Mouse (Mus musculus): Measurements from ENCODE around the gene Stambpl1. TPM values are rescaled to one million over a fixed set of nuclear protein-coding genes. Genes with fewer than 3 reads are reported as not detected.
A peak's percentile ranks its signal among the peaks of the same experiment; 100 is the strongest.
"Not testable (repeated sequence)": the region's sequence is repeated elsewhere in the genome, so short reads cannot be mapped to it uniquely, and the experiment has no call there.

The Stambpl1 gene
- polyA plus RNA-seq, 1 experiment from 2014 or later: 30.0 TPM

DNA sequence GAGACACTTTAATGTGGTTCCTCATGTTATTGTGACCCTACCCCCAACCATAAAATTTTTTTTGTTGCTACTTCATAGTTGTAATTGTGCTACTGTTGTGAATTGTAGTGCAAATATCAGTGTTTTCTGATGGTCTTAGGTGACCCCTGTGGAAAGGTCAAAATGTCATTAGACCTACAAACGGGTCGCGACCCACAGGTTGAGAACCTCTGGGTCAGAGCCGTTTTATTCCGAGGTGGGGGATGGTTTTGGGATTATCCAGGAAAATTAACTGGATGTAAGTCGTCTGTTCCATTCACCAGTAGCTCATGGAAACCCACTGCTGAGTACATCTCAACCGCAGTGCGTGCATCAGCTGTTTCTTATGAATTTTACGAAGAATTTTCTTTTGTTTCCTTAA lies 1.7 kb downstream of the Stambpl1 start:
- peak overlapping the region; percentile 64 for H3K4me2 ChIP-seq (ENCODE audit: low read length)
- H3K9ac ChIP-seq (ENCODE audit: low read depth, low read length): no peak overlapping the region
- H3K4me3 ChIP-seq (ENCODE audit: low read length): peak overlapping the region; percentile 84
- peaks cover 10% of the 10 kb centered on the region for H3K4me1 ChIP-seq (ENCODE audit: control insufficient read depth, insufficient read depth, low read depth, low read length)
- no peak overlapping the region for H3K27ac ChIP-seq (ENCODE audit: low read depth, low read length)
- 66% methylated on average over 9 of the region's 9 CpGs for WGBS
- H3K36me3 ChIP-seq (ENCODE audit: control insufficient read depth, insufficient read depth, low read length): no peaks in the 10 kb centered on the region
- H3K27me3 ChIP-seq (replicated peaks; ENCODE audit: control insufficient read depth, insufficient read depth, low read length): no peaks in the 10 kb centered on the region
- H3K9me3 ChIP-seq (ENCODE audit: control insufficient read depth, low read length): no peaks in the 10 kb centered on the region
- ATAC-seq: no peak

DNA sequence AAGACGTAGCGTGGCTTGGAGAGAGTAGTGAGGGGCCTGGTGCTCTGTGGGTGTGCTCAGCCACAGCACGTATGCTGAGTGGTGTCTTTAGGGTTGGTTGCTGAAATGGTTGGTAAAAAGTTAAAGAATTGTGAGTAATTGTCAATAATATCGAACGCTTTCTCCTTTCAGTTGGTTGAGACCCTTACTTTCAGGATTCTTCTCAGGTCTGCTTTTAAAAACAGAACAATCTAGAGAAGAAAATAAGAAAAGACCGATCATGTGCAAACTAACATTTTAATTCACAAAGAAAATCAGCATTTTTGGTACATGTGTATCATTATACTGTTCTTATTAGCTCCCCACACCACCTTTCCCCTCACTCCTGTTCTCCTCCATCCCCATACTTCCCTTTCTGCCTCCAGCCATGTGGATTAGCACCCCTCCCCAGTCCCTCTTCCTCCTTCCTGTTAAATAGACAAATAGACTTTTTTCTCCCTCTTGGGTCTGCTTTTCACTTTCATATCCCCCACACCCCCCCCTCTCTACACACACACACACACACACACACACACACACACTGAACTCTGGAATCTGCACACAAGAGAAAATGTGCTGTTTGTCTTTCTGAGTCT lies 2.2 kb downstream of the Stambpl1 start:
- Histone ChIP-seq H3K4me3 (ENCODE audit: low read length) (peak overlapping the region; percentile 84), H3K9ac (ENCODE audit: low read depth, low read length) (no peak overlapping the region), H3K27ac (ENCODE audit: low read depth, low read length) (no peak overlapping the region), H3K36me3 (ENCODE audit: control insufficient read depth, insufficient read depth, low read length) (no peaks in the 10 kb centered on the region), H3K4me2 (ENCODE audit: low read length) (peak overlapping the region; percentile 64), H3K27me3 (replicated peaks; ENCODE audit: control insufficient read depth, insufficient read depth, low read length) (no peaks in the 10 kb centered on the region), H3K4me1 (ENCODE audit: control insufficient read depth, insufficient read depth, low read depth, low read length) (peaks cover 10% of the 10 kb centered on the region), H3K9me3 (ENCODE audit: control insufficient read depth, low read length) (no peaks in the 10 kb centered on the region)
- 90% methylated on average over 6 of the region's 6 CpGs for WGBS
- ATAC-seq: no peak

DNA sequence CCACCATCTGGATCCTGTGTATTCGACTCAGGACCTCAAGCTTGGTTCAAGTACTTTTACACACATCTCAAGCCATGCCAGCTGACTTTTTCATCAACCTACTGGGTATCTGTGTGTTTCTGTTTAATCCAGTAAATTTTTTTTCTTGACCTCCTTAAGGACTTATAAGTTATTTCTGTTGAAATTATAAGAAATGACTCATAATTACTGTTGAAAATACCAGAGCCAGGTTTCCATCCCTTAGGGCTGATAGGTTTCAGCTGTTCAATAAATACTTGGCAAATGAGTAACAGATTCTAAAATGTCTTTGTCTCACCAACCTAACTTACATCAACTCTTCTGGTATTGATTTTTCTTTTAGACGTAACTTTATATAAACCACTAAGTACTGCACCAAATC lies 3.0 kb downstream of the Stambpl1 start:
- Histone ChIP-seq H3K36me3 (ENCODE audit: control insufficient read depth, insufficient read depth, low read length) (no peaks in the 10 kb centered on the region), H3K9ac (ENCODE audit: low read depth, low read length) (no peak overlapping the region), H3K27ac (ENCODE audit: low read depth, low read length) (no peak overlapping the region), H3K4me3 (ENCODE audit: low read length) (no peak overlapping the region), H3K4me2 (ENCODE audit: low read length) (no peak overlapping the region), H3K9me3 (ENCODE audit: control insufficient read depth, low read length) (no peaks in the 10 kb centered on the region), H3K4me1 (ENCODE audit: control insufficient read depth, insufficient read depth, low read depth, low read length) (peaks cover 10% of the 10 kb centered on the region), H3K27me3 (replicated peaks; ENCODE audit: control insufficient read depth, insufficient read depth, low read length) (no peaks in the 10 kb centered on the region)
- no peak for ATAC-seq
- 80% methylated on average over 2 of the region's 2 CpGs for WGBS

DNA sequence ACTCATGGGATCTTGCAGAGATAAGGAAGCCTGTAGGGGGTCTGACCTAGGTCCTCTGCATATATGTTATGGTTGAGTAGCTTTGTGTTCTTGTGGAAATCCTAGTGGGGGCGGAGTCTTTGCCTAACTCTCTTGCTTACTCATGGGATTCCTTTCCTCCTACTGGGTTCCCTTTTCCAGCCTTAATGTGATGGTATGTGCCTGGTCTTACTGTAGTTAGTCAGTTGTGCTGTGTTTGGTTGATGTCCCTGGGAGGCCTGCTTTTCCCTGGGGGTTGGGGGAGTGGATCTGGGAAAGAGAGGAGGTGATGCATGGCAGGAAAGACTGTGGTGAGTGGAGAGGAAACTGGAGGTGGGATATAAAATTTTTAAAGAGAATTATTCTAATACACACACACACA lies 6.0 kb downstream of the Stambpl1 start:
- no peak overlapping the region for H3K4me3 ChIP-seq (ENCODE audit: low read length)
- peaks cover 6% of the 10 kb centered on the region for H3K4me1 ChIP-seq (ENCODE audit: control insufficient read depth, insufficient read depth, low read depth, low read length)
- H3K9ac ChIP-seq (ENCODE audit: low read depth, low read length): no peak overlapping the region
- no peak for ATAC-seq
- no peaks in the 10 kb centered on the region for H3K36me3 ChIP-seq (ENCODE audit: control insufficient read depth, insufficient read depth, low read length)
- no peak overlapping the region for H3K4me2 ChIP-seq (ENCODE audit: low read length)
- H3K27ac ChIP-seq (ENCODE audit: low read depth, low read length): no peak overlapping the region
- WGBS: 92% methylated on average over 1 of the region's 1 CpGs
- H3K9me3 ChIP-seq (ENCODE audit: control insufficient read depth, low read length): no peaks in the 10 kb centered on the region
- no peaks in the 10 kb centered on the region for H3K27me3 ChIP-seq (replicated peaks; ENCODE audit: control insufficient read depth, insufficient read depth, low read length)

DNA sequence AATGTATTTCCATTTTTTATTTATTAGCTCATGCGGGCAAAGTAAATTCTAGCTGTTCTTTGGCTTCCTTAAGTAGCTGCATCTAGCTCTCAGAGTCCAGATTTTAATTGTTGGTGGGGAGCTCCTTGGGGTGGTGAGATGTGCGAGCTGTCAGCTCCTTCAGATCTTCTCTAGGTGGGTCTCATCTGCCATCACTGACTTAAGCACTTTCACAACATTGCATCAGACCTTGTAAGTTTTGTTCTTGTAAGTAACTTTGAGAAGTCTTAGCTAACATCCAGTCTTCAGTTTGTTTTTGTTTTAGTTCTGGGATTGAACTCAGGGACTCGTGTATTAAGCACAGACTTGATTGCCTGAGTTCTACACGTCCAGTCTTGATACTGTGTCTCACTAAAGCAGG lies 6.9 kb downstream of the Stambpl1 start:
- Histone ChIP-seq H3K27me3 (replicated peaks; ENCODE audit: control insufficient read depth, insufficient read depth, low read length) (no peaks in the 10 kb centered on the region), H3K36me3 (ENCODE audit: control insufficient read depth, insufficient read depth, low read length) (no peaks in the 10 kb centered on the region), H3K27ac (ENCODE audit: low read depth, low read length) (no peak overlapping the region), H3K9me3 (ENCODE audit: control insufficient read depth, low read length) (no peaks in the 10 kb centered on the region), H3K4me1 (ENCODE audit: control insufficient read depth, insufficient read depth, low read depth, low read length) (peaks cover 2% of the 10 kb centered on the region), H3K4me3 (ENCODE audit: low read length) (no peak overlapping the region), H3K4me2 (ENCODE audit: low read length) (no peak overlapping the region), H3K9ac (ENCODE audit: low read depth, low read length) (no peak overlapping the region)
- ATAC-seq: no peak
- 88% methylated on average over 4 of the region's 4 CpGs for WGBS

DNA sequence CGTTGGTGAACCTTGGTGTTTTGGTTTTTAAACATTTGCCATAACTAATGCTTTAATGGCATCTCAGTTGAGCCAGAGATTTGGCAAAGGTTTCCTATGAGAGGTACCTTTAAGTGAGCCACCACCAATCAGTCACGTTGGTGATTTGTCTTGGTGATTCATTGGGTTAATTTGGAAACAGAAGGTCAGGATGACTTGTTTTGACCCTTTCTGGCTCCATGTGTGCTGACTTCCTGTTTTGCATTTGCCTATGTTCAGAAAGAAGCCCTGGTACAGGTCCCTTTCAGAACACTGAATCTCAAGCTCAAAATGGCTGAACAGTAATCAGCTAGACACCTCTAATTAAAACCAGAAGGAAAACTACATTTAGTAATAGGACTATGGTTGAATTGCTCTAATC lies 7.5 kb downstream of the Stambpl1 start:
- H3K27ac ChIP-seq (ENCODE audit: low read depth, low read length): no peak overlapping the region
- H3K9ac ChIP-seq (ENCODE audit: low read depth, low read length): no peak overlapping the region
- no peaks in the 10 kb centered on the region for H3K27me3 ChIP-seq (replicated peaks; ENCODE audit: control insufficient read depth, insufficient read depth, low read length)
- no peak overlapping the region for H3K4me2 ChIP-seq (ENCODE audit: low read length)
- WGBS: 73% methylated on average over 2 of the region's 2 CpGs
- ATAC-seq: no peak
- no peaks in the 10 kb centered on the region for H3K9me3 ChIP-seq (ENCODE audit: control insufficient read depth, low read length)
- H3K4me3 ChIP-seq (ENCODE audit: low read length): no peak overlapping the region
- H3K36me3 ChIP-seq (ENCODE audit: control insufficient read depth, insufficient read depth, low read length): no peaks in the 10 kb centered on the region
- no peaks in the 10 kb centered on the region for H3K4me1 ChIP-seq (ENCODE audit: control insufficient read depth, insufficient read depth, low read depth, low read length)

DNA sequence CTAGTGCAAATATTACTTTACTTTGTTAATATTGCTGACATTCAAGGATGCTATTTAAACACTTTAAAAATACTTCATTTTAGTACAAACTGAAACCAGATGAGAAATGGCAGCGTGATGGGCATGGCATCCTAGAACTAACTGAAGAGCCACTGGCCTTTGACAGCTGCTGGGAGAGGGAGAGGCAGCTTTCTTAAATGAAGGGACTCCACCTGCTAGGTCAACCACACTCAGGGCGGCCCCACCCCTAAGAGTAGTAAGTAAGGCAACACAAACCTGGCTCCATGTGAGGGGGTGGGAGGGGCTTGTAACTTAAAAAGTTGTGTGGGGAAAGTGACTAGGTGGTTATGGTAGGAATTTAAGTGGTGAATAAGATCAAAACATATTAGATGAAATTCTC lies 10.6 kb downstream of the Stambpl1 start:
- Histone ChIP-seq H3K4me1 (ENCODE audit: control insufficient read depth, insufficient read depth, low read depth, low read length) (no peaks in the 10 kb centered on the region), H3K9ac (ENCODE audit: low read depth, low read length) (no peak overlapping the region), H3K4me3 (ENCODE audit: low read length) (no peak overlapping the region), H3K4me2 (ENCODE audit: low read length) (no peak overlapping the region), H3K27ac (ENCODE audit: low read depth, low read length) (no peak overlapping the region), H3K9me3 (ENCODE audit: control insufficient read depth, low read length) (no peaks in the 10 kb centered on the region), H3K36me3 (ENCODE audit: control insufficient read depth, insufficient read depth, low read length) (no peaks in the 10 kb centered on the region), H3K27me3 (replicated peaks; ENCODE audit: control insufficient read depth, insufficient read depth, low read length) (no peaks in the 10 kb centered on the region)
- 80% methylated on average over 2 of the region's 2 CpGs for WGBS
- no peak for ATAC-seq

DNA sequence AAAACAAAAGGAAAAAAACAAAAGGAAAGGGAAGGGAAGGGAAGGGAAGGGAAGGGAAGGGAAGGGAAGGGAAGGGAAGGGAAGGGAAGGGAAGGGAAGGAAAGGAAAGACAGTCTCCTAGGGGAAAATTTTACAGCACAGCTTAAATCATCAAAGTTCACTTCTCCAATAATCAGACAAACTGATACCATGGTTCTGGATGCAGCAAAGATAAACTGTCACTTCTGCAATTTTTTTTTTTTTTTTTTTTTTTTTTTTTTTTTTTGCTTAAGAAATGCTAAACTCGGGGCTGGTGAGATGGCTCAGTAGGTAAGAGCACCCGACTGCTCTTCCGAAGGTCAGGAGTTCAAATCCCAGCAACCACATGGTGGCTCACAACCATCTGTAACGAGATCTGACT lies 14.1 kb downstream of the Stambpl1 start:
- H3K9ac ChIP-seq (ENCODE audit: low read depth, low read length); H3K4me1 ChIP-seq (ENCODE audit: control insufficient read depth, insufficient read depth, low read depth, low read length); H3K36me3 ChIP-seq (ENCODE audit: control insufficient read depth, insufficient read depth, low read length); H3K27ac ChIP-seq (ENCODE audit: low read depth, low read length); H3K27me3 ChIP-seq (replicated peaks; ENCODE audit: control insufficient read depth, insufficient read depth, low read length); H3K4me2 ChIP-seq (ENCODE audit: low read length); H3K4me3 ChIP-seq (ENCODE audit: low read length); ATAC-seq; H3K9me3 ChIP-seq (ENCODE audit: control insufficient read depth, low read length): not testable (repeated sequence)
- WGBS: 69% methylated on average over 4 of the region's 4 CpGs

DNA sequence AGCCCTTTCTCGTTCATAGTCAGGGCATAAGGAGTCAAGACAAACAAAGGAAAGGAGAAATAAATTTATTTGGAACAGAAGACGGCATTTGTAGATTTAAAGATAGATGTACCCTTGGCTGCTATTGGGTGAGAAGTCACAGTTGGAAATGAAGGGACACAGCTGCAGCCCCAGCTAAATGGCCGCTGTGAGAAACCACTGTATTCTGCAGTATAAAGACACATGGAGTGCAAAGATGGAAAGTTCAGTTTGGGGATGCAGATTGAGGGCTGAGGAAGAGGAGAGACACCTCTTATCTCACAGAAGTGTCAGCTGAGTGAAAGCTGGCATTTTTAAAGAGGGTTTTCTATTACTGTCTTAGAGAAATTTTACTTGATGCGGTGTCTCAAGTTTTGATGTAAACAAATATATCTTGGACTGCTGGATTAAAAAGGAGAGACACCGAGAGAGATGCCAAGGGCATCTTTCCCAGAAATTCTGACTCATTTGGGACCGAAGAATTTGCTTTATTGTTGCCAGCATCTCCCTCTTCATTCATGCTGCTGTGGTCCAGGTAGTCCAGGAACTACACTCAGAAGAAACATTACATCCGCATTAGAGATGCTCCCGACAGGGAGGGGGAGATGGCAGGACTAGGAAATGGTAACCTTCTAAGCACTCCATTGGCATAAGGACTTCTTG lies 14.9 kb downstream of the Stambpl1 start:
- no peak for ATAC-seq
- Histone ChIP-seq H3K4me2 (ENCODE audit: low read length) (no peak overlapping the region), H3K36me3 (ENCODE audit: control insufficient read depth, insufficient read depth, low read length) (no peaks in the 10 kb centered on the region), H3K27ac (ENCODE audit: low read depth, low read length) (no peak overlapping the region), H3K9ac (ENCODE audit: low read depth, low read length) (no peak overlapping the region), H3K27me3 (replicated peaks; ENCODE audit: control insufficient read depth, insufficient read depth, low read length) (no peaks in the 10 kb centered on the region), H3K4me1 (ENCODE audit: control insufficient read depth, insufficient read depth, low read depth, low read length) (no peaks in the 10 kb centered on the region), H3K4me3 (ENCODE audit: low read length) (no peak overlapping the region), H3K9me3 (ENCODE audit: control insufficient read depth, low read length) (no peaks in the 10 kb centered on the region)
- 86% methylated on average over 8 of the region's 8 CpGs for WGBS
